Mouse (Mus musculus) inflammation-experienced regulatory T-cells, adult 16 weeks (primary cell): ENCODE results near the gene A730009L09Rik. TPM values are rescaled to one million over a fixed set of nuclear protein-coding genes. Genes with fewer than 3 reads are reported as not detected.

Experiments used
- polyA plus RNA-seq: library from polyadenylated mRNA; unstranded; fragments of 100-300 nt; shearing (Covaris generic); gene quantifications from one replicate; pipeline ENCODE4 v1.2.1, GENCODE M21; 2017

The A730009L09Rik gene
- not detected for polyA plus RNA-seq

GRCm38 (mm10) chr16:84514821-84515220, at the start of gene A730009L09Rik:
TSS of gene A730009L09Rik (plus strand) at chr16:84515121.

Other genes starting within 250 kb of the A730009L09Rik start
- 46.2 TPM for gene Mrpl39, start 220.6 kb downstream of the A730009L09Rik start, polyA plus RNA-seq